Comparison of ENCODE assay signal across 17 mouse cellular contexts in the genomic region with DNA sequence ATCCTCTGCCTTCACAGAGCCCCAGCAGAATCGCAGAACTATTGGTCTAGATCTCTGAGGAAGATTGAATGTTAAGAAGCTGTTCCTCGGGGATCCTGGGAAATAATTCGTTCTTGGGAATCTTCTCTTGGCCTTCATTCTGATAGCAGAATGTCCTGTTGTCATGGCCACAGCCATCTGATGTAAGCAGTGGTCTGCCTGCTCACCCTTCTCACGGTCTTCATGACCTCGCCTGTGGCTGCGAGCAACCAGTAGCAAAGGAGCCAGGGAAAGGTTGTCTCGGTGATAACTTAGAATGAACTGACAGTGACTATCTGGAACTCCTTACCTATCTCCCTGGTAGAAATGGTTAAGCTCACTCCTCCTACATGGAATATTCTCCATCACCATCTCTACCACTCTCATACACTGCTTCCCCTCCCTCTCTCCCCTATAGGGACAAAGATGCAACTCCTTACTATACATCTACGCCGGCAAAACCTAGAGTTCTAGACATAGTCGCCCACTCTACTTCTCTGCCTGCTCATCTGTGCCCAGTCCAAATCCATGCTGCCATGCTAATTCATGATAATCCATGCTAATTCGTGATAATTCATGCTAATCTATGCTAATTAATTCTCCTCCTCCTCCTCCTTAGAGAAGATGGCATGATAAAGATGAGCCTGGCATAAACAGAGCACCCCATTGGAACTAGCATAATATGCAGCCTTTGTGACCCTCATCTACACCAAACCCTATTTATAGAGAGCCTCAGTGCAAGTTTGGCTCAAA. TPM values are rescaled to one million over a fixed set of nuclear protein-coding genes. Genes with fewer than 3 reads are reported as not detected.
DNase-seq lines count a peak whose midpoint lies in the region; ATAC-seq and TF ChIP-seq lines count a peak whose summit lies in the region.
"Had no signal": no experiment of that assay in that cellular context is flagged by ENCODE, and none has a peak within 500 bp of the region (broad histone marks: within the 10 kb centered on the region; RNA-seq: fewer than 3 reads in every experiment).

No protein-coding gene starts in this region.

- no peak overlapping the region for H3K4me3 ChIP-seq in forebrain, embryonic 13.5 days
- no peak overlapping the region for H3K4me3 ChIP-seq in forebrain, embryonic 10.5 days
- H3K4me3 ChIP-seq in neural tube, embryonic 12.5 days: no peak overlapping the region
- H3K4me3 ChIP-seq in left cerebral cortex, adult 2 months: no peak overlapping the region

- H3K4me1 ChIP-seq in forebrain, embryonic 13.5 days: peaks cover 20% of the 10 kb centered on the region
- H3K4me1 ChIP-seq in forebrain, embryonic 10.5 days: no peaks in the 10 kb centered on the region
- H3K4me1 ChIP-seq in neural tube, embryonic 12.5 days: peaks cover 3% of the 10 kb centered on the region; the same call in 1 of the 2 replicates

- DNase-seq in forebrain, embryonic 10.5 days (ENCODE audit: extremely low spot score, low spot score): no peak
- no peak for DNase-seq in neural tube, embryonic 10.5 days (ENCODE audit: extremely low spot score, low spot score)
- DNase-seq in left cerebral cortex, adult 2 months (ENCODE audit: extremely low spot score in 1 of 2, low spot score in 2 of 2): no peak
- peak; percentile 19 for DNase-seq in retina, postnatal 7 days (ENCODE audit: low read depth, low spot score)
- DNase-seq in lung, adult 18-20 months: no peak
- no peak for DNase-seq in spleen, postnatal 4 days (ENCODE audit: low spot score in 2 of 2)
- DNase-seq: kidney, adult 2 months had no signal

- intact Hi-C loops in left cerebral cortex, adult 2 months (cut with DNase I): loop anchor here (5.0 kb wide), 1 partner anchor 69 kb away; no protein-coding TSS in a partner anchor

- peak overlapping the region; percentile 51; the same call in 1 of the 2 replicates for H3K27ac ChIP-seq in forebrain, embryonic 13.5 days
- H3K27ac ChIP-seq in forebrain, embryonic 10.5 days: no peak overlapping the region
- H3K27ac ChIP-seq in neural tube, embryonic 12.5 days: no peak overlapping the region
- peak overlapping the region; percentile 41; the same call in 1 of the 2 replicates for H3K27ac ChIP-seq in left cerebral cortex, adult 2 months
- H3K27ac ChIP-seq: liver, embryonic 14.5 days; macrophage had no signal

- no peak overlapping the region for H3K9ac ChIP-seq in forebrain, embryonic 13.5 days
- no peak overlapping the region for H3K9ac ChIP-seq in neural tube, embryonic 12.5 days
- H3K9ac ChIP-seq: liver, embryonic 14.5 days had no signal

- no peaks in the 10 kb centered on the region; the same call in 1 of the 2 replicates for H3K9me3 ChIP-seq in forebrain, embryonic 13.5 days (replicated peaks)
- no peaks in the 10 kb centered on the region for H3K9me3 ChIP-seq in forebrain, embryonic 10.5 days
- H3K9me3 ChIP-seq in neural tube, embryonic 12.5 days: no peaks in the 10 kb centered on the region

- no peaks in the 10 kb centered on the region for H3K36me3 ChIP-seq in forebrain, embryonic 13.5 days (ENCODE audit: poor library complexity, severe bottlenecking)
- no peaks in the 10 kb centered on the region for H3K36me3 ChIP-seq in forebrain, embryonic 10.5 days (replicated peaks)
- H3K36me3 ChIP-seq in neural tube, embryonic 12.5 days: no peaks in the 10 kb centered on the region
- H3K36me3 ChIP-seq: G1E had no signal

- WGBS in forebrain, embryonic 13.5 days: 75% methylated on average over 11 of the region's 11 CpGs
- WGBS in forebrain, embryonic 10.5 days: 87% methylated on average over 11 of the region's 11 CpGs
- 72% methylated on average over 11 of the region's 11 CpGs for WGBS in neural tube, embryonic 12.5 days

- TF ChIP-seq CTCF in left cerebral cortex, adult 2 months (IDR thresholded peaks at IDR 0.05): no peak

- H3K4me2 ChIP-seq in forebrain, embryonic 13.5 days: no peak overlapping the region
- no peak overlapping the region for H3K4me2 ChIP-seq in neural tube, embryonic 12.5 days (replicated peaks)

- no peaks in the 10 kb centered on the region for H3K27me3 ChIP-seq in forebrain, embryonic 13.5 days
- no peaks in the 10 kb centered on the region for H3K27me3 ChIP-seq in forebrain, embryonic 10.5 days (ENCODE audit: poor library complexity, severe bottlenecking)
- no peaks in the 10 kb centered on the region for H3K27me3 ChIP-seq in neural tube, embryonic 12.5 days (replicated peaks)

- ATAC-seq in forebrain, embryonic 13.5 days: peak; percentile 68
- peak; percentile 48; the same call in 1 of the 2 replicates for ATAC-seq in neural tube, embryonic 12.5 days (ENCODE audit: low FRiP score, low read depth)
- ATAC-seq: activated CD4-positive, CD25-positive, alpha-beta regulatory T cell, adult 4 months had no signal

RNA-seq across cellular contexts. Expression of a gene that starts 1.1 kb away (rescaled TPM):
- polyA plus RNA-seq in forebrain, embryonic 13.5 days (2015; fragmentation: Nextera tagmentation; extraction: Ambion mirVana): 0.59 and 0.66 TPM in 2 replicates
- not detected in 2 replicates for polyA plus RNA-seq in forebrain, embryonic 10.5 days (2016; fragmentation: Nextera tagmentation; extraction: Ambion mirVana)
- 0.27 and 0.34 TPM in 2 replicates for polyA plus RNA-seq in neural tube, embryonic 12.5 days (2016; fragmentation: Nextera tagmentation; extraction: Ambion mirVana)
- total RNA-seq in left cerebral cortex, adult 2 months (2021): 1 to 10 TPM; 1.0 to 1.2 TPM
- total RNA-seq: G1E; gastrocnemius, adult 8-10 months had no signal
- polyA plus RNA-seq: activated CD4-positive, CD25-positive, alpha-beta regulatory T cell, adult 4 months; G1E; heart, postnatal 0 days; kidney, adult 2 months; liver, embryonic 14.5 days; macrophage had no signal

RNA-seq across cellular contexts. Expression of a gene that starts 14.7 kb away (rescaled TPM):
- polyA plus RNA-seq in forebrain, embryonic 13.5 days (2015; fragmentation: Nextera tagmentation; extraction: Ambion mirVana): not detected in 2 replicates
- polyA plus RNA-seq in forebrain, embryonic 10.5 days (2016; fragmentation: Nextera tagmentation; extraction: Ambion mirVana): not detected in 2 replicates
- not detected in 2 replicates for polyA plus RNA-seq in neural tube, embryonic 12.5 days (2016; fragmentation: Nextera tagmentation; extraction: Ambion mirVana)
- 1 to 10 TPM in 1 of 2 experiments, under 1 TPM in 1; 0.20 to 1.1 TPM for total RNA-seq in left cerebral cortex, adult 2 months (2021)
- total RNA-seq: G1E; gastrocnemius, adult 8-10 months had no signal
- polyA plus RNA-seq: activated CD4-positive, CD25-positive, alpha-beta regulatory T cell, adult 4 months; embryonic facial prominence, embryonic 14.5 days; G1E; heart, postnatal 0 days; kidney, adult 2 months; liver, embryonic 14.5 days; macrophage had no signal

RNA-seq across cellular contexts. Expression of a gene that starts 17.0 kb away (rescaled TPM):
- polyA plus RNA-seq in forebrain, embryonic 13.5 days (2015; fragmentation: Nextera tagmentation; extraction: Ambion mirVana): not detected in 2 replicates
- not detected in 2 replicates for polyA plus RNA-seq in forebrain, embryonic 10.5 days (2016; fragmentation: Nextera tagmentation; extraction: Ambion mirVana)
- polyA plus RNA-seq in neural tube, embryonic 12.5 days (2016; fragmentation: Nextera tagmentation; extraction: Ambion mirVana): not detected in 2 replicates
- not detected for total RNA-seq in left cerebral cortex, adult 2 months (2021)
- total RNA-seq: G1E; gastrocnemius, adult 8-10 months; left cerebral cortex, adult 8-10 months had no signal
- polyA plus RNA-seq: activated CD4-positive, CD25-positive, alpha-beta regulatory T cell, adult 4 months; G1E; heart, postnatal 0 days; kidney, adult 2 months; liver, embryonic 14.5 days; macrophage had no signal

RNA-seq across cellular contexts. Expression of a gene that starts 47.4 kb away (rescaled TPM):
- polyA plus RNA-seq in forebrain, embryonic 13.5 days (2015; fragmentation: Nextera tagmentation; extraction: Ambion mirVana): 3.5 and 3.9 TPM in 2 replicates
- 0.71 and 1.2 TPM in 2 replicates for polyA plus RNA-seq in forebrain, embryonic 10.5 days (2016; fragmentation: Nextera tagmentation; extraction: Ambion mirVana)
- 1.6 and 2.5 TPM in 2 replicates for polyA plus RNA-seq in neural tube, embryonic 12.5 days (2016; fragmentation: Nextera tagmentation; extraction: Ambion mirVana)
- 1 to 10 TPM; 1.8 to 2.3 TPM for total RNA-seq in left cerebral cortex, adult 2 months (2021)
- total RNA-seq: gastrocnemius, adult 8-10 months had no signal
- polyA plus RNA-seq: activated CD4-positive, CD25-positive, alpha-beta regulatory T cell, adult 4 months; G1E; macrophage had no signal

Comparison
In these comparisons a context has a peak if more than half of its experiments do, and no peak if none do; other contexts are left out.
1. H3K27ac ChIP-seq: peak in forebrain, embryonic 13.5 days (single experiment) and left cerebral cortex, adult 2 months (single experiment); none in forebrain, embryonic 10.5 days (single experiment) and neural tube, embryonic 12.5 days (single experiment).